Mouse (Mus musculus) testis, adult 2 months (tissue): Measurements from ENCODE around the gene Phf7. TPM values are rescaled to one million over a fixed set of nuclear protein-coding genes. Genes with fewer than 3 reads are reported as not detected.

Source experiments
- H3K27ac ChIP-seq: fragments of 200-500 bp; 2 replicates; pipeline ENCODE4 v1.5.1; 2012; ENCODE audit warnings: low read depth, low read length; ENCODE audit not compliant: control insufficient read depth, insufficient read depth
- H3K27me3 ChIP-seq: fragments of 200-500 bp; 2 replicates; pipeline ENCODE4 v1.6.1; 2012; ENCODE audit warnings: mild to moderate bottlenecking, low read length, moderate library complexity; ENCODE audit not compliant: control insufficient read depth, insufficient read depth
- H3K36me3 ChIP-seq: fragments of 200-500 bp; 2 replicates; pipeline ENCODE4 v1.6.1; 2012; ENCODE audit warnings: mild to moderate bottlenecking, low read length; ENCODE audit not compliant: control insufficient read depth, insufficient read depth
- H3K4me1 ChIP-seq: fragments of 200-500 bp; 2 replicates; pipeline ENCODE4 v1.6.1; 2012; ENCODE audit warnings: low read length; ENCODE audit not compliant: control insufficient read depth, insufficient read depth
- H3K4me3 ChIP-seq: fragments of 200-500 bp; 2 replicates; pipeline ENCODE4 v1.5.1; 2012; ENCODE audit warnings: low read depth, mild to moderate bottlenecking, low read length, moderate library complexity, mixed read lengths; ENCODE audit not compliant: control insufficient read depth
- CTCF ChIP-seq: fragments of 200-500 bp; IDR thresholded peaks from 2 replicates; pipeline ENCODE4 v1.5.1; 2012; ENCODE audit warnings: low read depth, mild to moderate bottlenecking, inconsistent platforms, low read length, moderate library complexity; ENCODE audit not compliant: control insufficient read depth, insufficient read depth, insufficient replicate concordance
- POLR2A ChIP-seq: fragments of 200-500 bp; IDR thresholded peaks from 2 replicates; pipeline ENCODE4 v1.6.1; 2012; ENCODE audit warnings: low read depth, mild to moderate bottlenecking, inconsistent platforms, low read length, moderate library complexity; ENCODE audit not compliant: control insufficient read depth
- polyA plus RNA-seq: library from polyadenylated mRNA; depleted of rRNA; stranded (reverse); fragments of >200 nt; gene quantifications from 2 replicates; pipeline ENCODE4 v1.2.3, GENCODE M21; 2012

The Phf7 gene
- polyA plus RNA-seq, 1 experiment, result 1,194 TPM

- peaks cover under 1% of the 10 kb centered on the region for H3K4me1 ChIP-seq
- H3K27ac ChIP-seq, result no peak overlapping the region
- no peak overlapping the region for H3K4me3 ChIP-seq
- TF ChIP-seq CTCF (no peak), POLR2A (no peak)
- no peaks in the 10 kb centered on the region for H3K27me3 ChIP-seq
- H3K36me3 ChIP-seq, result no peaks in the 10 kb centered on the region
Measured at GRCm38 (mm10) chr14:31212499-31212898, 38.6 kb downstream of the Phf7 start.

- Histone ChIP-seq H3K4me1 (peaks cover 5% of the 10 kb centered on the region), H3K27me3 (no peaks in the 10 kb centered on the region), H3K4me3 (no peak overlapping the region), H3K36me3 (no peaks in the 10 kb centered on the region), H3K27ac (no peak overlapping the region)
- TF ChIP-seq CTCF, result no peak
- TF ChIP-seq POLR2A, result no peak
Measured at GRCm38 (mm10) chr14:31211854-31212253, 39.3 kb downstream of the Phf7 start.

GRCm38 (mm10) chr14:31209133-31209557, 42.0 kb downstream of the Phf7 start:
- no peak for TF ChIP-seq CTCF
- Histone ChIP-seq H3K27me3 (no peaks in the 10 kb centered on the region), H3K4me3 (no peak overlapping the region), H3K27ac (no peak overlapping the region), H3K36me3 (no peaks in the 10 kb centered on the region), H3K4me1 (peaks cover 13% of the 10 kb centered on the region)

GRCm38 (mm10) chr14:31208084-31208483, 43.0 kb downstream of the Phf7 start, which contains the start of gene Tnnc1:
Tnnc1 (plus strand) TSS chr14:31208312.
- no peak within 1 kb of the TSS for H3K27ac ChIP-seq
- no peak for TF ChIP-seq CTCF
- no peak for TF ChIP-seq POLR2A

GRCm38 (mm10) chr14:31207070-31207830, 43.9 kb downstream of the Phf7 start:
- no peak for TF ChIP-seq CTCF
- TF ChIP-seq POLR2A, result no peak
- H3K27me3 ChIP-seq, result no peaks in the 10 kb centered on the region
- H3K36me3 ChIP-seq, result no peaks in the 10 kb centered on the region
- H3K4me1 ChIP-seq, result peaks cover 13% of the 10 kb centered on the region
- H3K4me3 ChIP-seq, result peak overlapping the region; percentile 89
- peak overlapping the region; percentile 62 for H3K27ac ChIP-seq

More at GRCm38 (mm10) chr14:31208084-31208483, 43.0 kb downstream of the Phf7 start, which contains the start of gene Tnnc1:
- Histone ChIP-seq H3K4me3 (peak within 1 kb of the TSS; percentile 89; the same call in 1 of the 2 replicates), H3K36me3 (no peaks in the 10 kb centered on the region), H3K27me3 (no peaks in the 10 kb centered on the region), H3K4me1 (peaks cover 13% of the 10 kb centered on the region)

- peaks cover 13% of the 10 kb centered on the region for H3K4me1 ChIP-seq
- H3K36me3 ChIP-seq, result no peaks in the 10 kb centered on the region
- peak overlapping the region; percentile 69 for H3K27ac ChIP-seq
- no peaks in the 10 kb centered on the region for H3K27me3 ChIP-seq
- TF ChIP-seq POLR2A (peak; percentile 72), CTCF (no peak)
- H3K4me3 ChIP-seq, result peak overlapping the region; percentile 92
Measured at GRCm38 (mm10) chr14:31206472-31206981, 44.6 kb downstream of the Phf7 start.

GRCm38 (mm10) chr14:31205562-31206467, 45.3 kb downstream of the Phf7 start:
- no peaks in the 10 kb centered on the region for H3K36me3 ChIP-seq
- no peak for TF ChIP-seq CTCF
- no peak for TF ChIP-seq POLR2A
- H3K4me1 ChIP-seq, result peaks cover 13% of the 10 kb centered on the region
- peak overlapping the region; percentile 69 for H3K27ac ChIP-seq
- peak overlapping the region; percentile 92 for H3K4me3 ChIP-seq
- H3K27me3 ChIP-seq, result no peaks in the 10 kb centered on the region
